Mouse (Mus musculus) heart, postnatal 0 days (tissue): Measurements from ENCODE around the gene Nadk2.

Source experiments
- CTCF ChIP-seq: IDR thresholded peaks from 2 replicates; pipeline ENCODE4 v1.5.1; 2016; ENCODE audit warnings: antibody characterized with exemption, control low read depth, low read depth
- EP300 ChIP-seq: IDR thresholded peaks from 2 replicates; pipeline ENCODE4 v1.6.1; 2016; ENCODE audit warnings: antibody characterized with exemption, low read depth

DNA sequence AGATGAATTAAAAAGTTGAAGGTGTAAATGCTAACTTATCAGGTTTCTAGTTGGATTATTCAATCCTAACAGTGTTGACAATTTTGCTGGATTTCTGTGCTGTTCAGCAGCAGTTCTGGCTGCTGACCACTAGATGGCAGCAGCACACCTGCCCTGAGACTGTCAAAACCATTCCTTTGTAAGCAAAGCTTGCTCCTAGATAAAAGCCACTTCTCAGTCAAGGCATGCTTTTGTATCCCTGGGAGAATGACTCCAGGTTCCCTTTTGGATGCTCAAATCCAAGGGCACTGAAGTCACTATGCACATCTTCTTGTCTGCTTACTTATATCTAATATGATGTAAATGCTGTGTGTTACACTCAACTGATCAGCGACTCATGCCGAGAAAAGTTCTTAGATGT lies 49.0 kb downstream of the Nadk2 start:
- TF ChIP-seq CTCF, result peak; percentile 98
- TF ChIP-seq EP300, result no peak
